Mouse (Mus musculus) lung, postnatal 14 days (tissue): ENCODE data around the gene Fyttd1.
"Not testable (repeated sequence)": the region's sequence is repeated elsewhere in the genome, so short reads cannot be mapped to it uniquely, and the experiment has no call there.

ENCODE experiments used
- DNase-seq: peaks from one replicate; pipeline ENCODE4 v3.0.0; 2021

The Fyttd1 gene

GRCm38 (mm10) chr16:32878972-32879926, 1.9 kb downstream of the Fyttd1 start:
- no peak for DNase-seq

GRCm38 (mm10) chr16:32881538-32881937, 4.2 kb downstream of the Fyttd1 start:
- DNase-seq = no peak

GRCm38 (mm10) chr16:32887996-32888395, 10.7 kb downstream of the Fyttd1 start:
- no peak for DNase-seq

GRCm38 (mm10) chr16:32889881-32890280, 12.6 kb downstream of the Fyttd1 start:
- no peak for DNase-seq

GRCm38 (mm10) chr16:32896126-32896525, 18.8 kb downstream of the Fyttd1 start:
- DNase-seq = no peak

- DNase-seq = no peak
These were observed 24.2 kb downstream of the Fyttd1 start for GRCm38 (mm10) chr16:32901360-32902050.

GRCm38 (mm10) chr16:32902051-32902428, 24.7 kb downstream of the Fyttd1 start:
- DNase-seq = no peak

- DNase-seq = no peak
These were observed 28.9 kb downstream of the Fyttd1 start for GRCm38 (mm10) chr16:32906186-32906585.

- no peak for DNase-seq
These were observed 29.4 kb downstream of the Fyttd1 start for GRCm38 (mm10) chr16:32906727-32907126.

- no peak for DNase-seq
These were observed 35.9 kb downstream of the Fyttd1 start for GRCm38 (mm10) chr16:32913212-32913611.

- peak; percentile 97 for DNase-seq
These were observed 36.9 kb downstream of the Fyttd1 start, which contains the start of gene Lrch3 for GRCm38 (mm10) chr16:32913937-32914881. Lrch3 (plus strand) TSS chr16:32914100.

GRCm38 (mm10) chr16:32915292-32916068, 38.2 kb downstream of the Fyttd1 start:
- no peak for DNase-seq

GRCm38 (mm10) chr16:32926629-32927028, 49.3 kb downstream of the Fyttd1 start:
- DNase-seq = not testable (repeated sequence)

- DNase-seq = no peak
These were observed 49.7 kb downstream of the Fyttd1 start for GRCm38 (mm10) chr16:32927044-32927443.

GRCm38 (mm10) chr16:32929918-32930317, 52.6 kb downstream of the Fyttd1 start:
- no peak for DNase-seq

GRCm38 (mm10) chr16:32934470-32934869, 57.2 kb downstream of the Fyttd1 start:
- DNase-seq = peak; percentile 19

- DNase-seq = no peak
These were observed 57.8 kb downstream of the Fyttd1 start for GRCm38 (mm10) chr16:32935088-32935487.

- DNase-seq = no peak
These were observed 60.1 kb downstream of the Fyttd1 start for GRCm38 (mm10) chr16:32937358-32937757.

- DNase-seq = peak; percentile 17
These were observed 62.0 kb downstream of the Fyttd1 start for GRCm38 (mm10) chr16:32939301-32939700.

- DNase-seq = not testable (repeated sequence)
These were observed 62.4 kb downstream of the Fyttd1 start for GRCm38 (mm10) chr16:32939716-32940115.

GRCm38 (mm10) chr16:32941226-32941625, 63.9 kb downstream of the Fyttd1 start:
- DNase-seq = not testable (repeated sequence)

GRCm38 (mm10) chr16:32942694-32943093, 65.4 kb downstream of the Fyttd1 start:
- DNase-seq = no peak
